Comparison of ENCODE assay signal across 1 mouse cellular context in genomic region chr15:98509387-98509786, GRCm38 (mm10).
A peak's percentile ranks its signal among the peaks of the same experiment; 100 is the strongest.
TF ChIP-seq lines count a peak whose summit lies in the region.

No protein-coding gene starts in this region.

TF ChIP-seq in MEL, 35 proteins besides CTCF, POLR2A, EP300 and RAD21 (continued from another document):
- TF ChIP-seq ETS1 (IDR thresholded peaks at IDR 0.05; ENCODE audit: low read depth, low read length) = 0 out of 2 replicates have a peak, but pooled peaks have one; percentile 23
- peak; percentile 80 for TF ChIP-seq MXI1 (IDR thresholded peaks at IDR 0.05; ENCODE audit: low read depth, low read length)
- no peak for TF ChIP-seq MEF2A (IDR thresholded peaks at IDR 0.05; ENCODE audit: extremely low read depth, insufficient replicate concordance, low read depth, low read length, poor library complexity, severe bottlenecking)
- TF ChIP-seq TBP (IDR thresholded peaks at IDR 0.05; ENCODE audit: low read depth, low read length) = no peak
- TF ChIP-seq NRF1 (IDR thresholded peaks at IDR 0.05; ENCODE audit: insufficient read depth, low read depth, low read length, poor library complexity, severe bottlenecking) = no peak
- no peak for TF ChIP-seq E2F4 (IDR thresholded peaks at IDR 0.05; ENCODE audit: borderline replicate concordance, low read depth, low read length)
- no peak for TF ChIP-seq GATA1 (IDR thresholded peaks at IDR 0.05; ENCODE audit: low read depth, low read length)
- TF ChIP-seq UBTF (IDR thresholded peaks at IDR 0.05; ENCODE audit: borderline replicate concordance, insufficient read depth, low read depth, low read length) = no peak
- no peak for TF ChIP-seq RCOR1 (IDR thresholded peaks at IDR 0.05; ENCODE audit: low read depth, low read length)
- TF ChIP-seq USF1 (IDR thresholded peaks at IDR 0.05; ENCODE audit: low read depth, low read length) = peak; percentile 72
- no peak for TF ChIP-seq CHD1 (IDR thresholded peaks at IDR 0.05; ENCODE audit: low read depth, low read length)
- TF ChIP-seq MYB (IDR thresholded peaks at IDR 0.05; ENCODE audit: low read depth, low read length) = no peak
- TF ChIP-seq HCFC1 (IDR thresholded peaks at IDR 0.05; ENCODE audit: low read depth, low read length) = no peak
- peak; percentile 58 for TF ChIP-seq SIN3A (IDR thresholded peaks at IDR 0.05; ENCODE audit: low read length)
- TF ChIP-seq NELFE (IDR thresholded peaks at IDR 0.05; ENCODE audit: low read depth, low read length) = 0 out of 2 replicates have a peak, but pooled peaks have one; percentile 16
- TF ChIP-seq POLR2AphosphoS5 (IDR thresholded peaks at IDR 0.05; ENCODE audit: borderline replicate concordance, low read depth, low read length) = no peak
- peak; percentile 89 for TF ChIP-seq MAX (IDR thresholded peaks at IDR 0.05; ENCODE audit: low read length)
- peak; percentile 96 for TF ChIP-seq MYC (IDR thresholded peaks at IDR 0.05; ENCODE audit: low read depth, low read length)
